Mouse (Mus musculus): ENCODE data around the gene Epn3.

Gene Epn3

DNA sequence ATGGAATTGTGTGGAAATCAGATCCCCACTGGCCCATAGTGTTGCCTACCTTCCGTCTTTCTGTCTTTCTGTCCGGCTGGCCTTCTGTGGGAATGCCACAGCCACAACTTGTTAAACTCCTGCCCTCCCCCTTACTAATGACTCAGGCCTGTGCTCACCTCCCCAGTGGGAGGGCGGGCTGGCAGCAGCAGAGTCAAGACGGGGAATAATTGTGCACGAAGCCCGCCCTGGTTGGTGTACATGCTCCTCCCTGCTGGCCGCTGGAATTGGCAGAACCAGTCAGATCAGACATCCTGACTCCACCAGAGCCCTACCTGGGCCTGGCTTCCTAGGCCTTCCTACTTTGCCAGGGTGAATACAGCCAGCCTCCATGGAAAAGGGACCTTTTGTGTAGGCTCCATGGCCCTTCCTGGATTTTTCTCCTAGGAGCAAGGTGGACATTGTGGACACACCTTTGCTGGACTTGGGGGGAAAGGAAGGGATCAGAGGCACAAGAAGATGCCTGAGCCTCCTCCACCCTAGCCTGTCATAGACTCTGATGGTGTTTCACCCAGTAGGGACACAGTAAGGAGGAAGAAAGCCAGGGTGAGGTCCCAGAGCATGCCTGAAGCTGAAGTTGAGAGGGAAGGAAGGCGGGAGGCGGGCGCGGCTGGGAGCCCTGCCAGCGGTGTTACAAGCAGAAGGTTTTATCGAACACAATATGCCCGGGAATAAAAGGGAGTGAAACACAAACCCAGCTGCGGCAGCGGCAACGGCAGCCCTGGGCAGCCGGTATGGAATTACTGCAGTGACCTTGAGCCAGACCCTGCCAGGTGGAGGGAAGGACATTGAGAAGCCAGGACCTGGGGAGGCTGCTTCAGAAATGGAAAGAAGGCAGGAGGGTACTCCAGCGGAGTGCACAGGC is 1.4 kb downstream of the Epn3 start:
- peak; percentile 51 to 65 for DNase-seq (ENCODE audit: low spot score in 2 of 2)

DNA sequence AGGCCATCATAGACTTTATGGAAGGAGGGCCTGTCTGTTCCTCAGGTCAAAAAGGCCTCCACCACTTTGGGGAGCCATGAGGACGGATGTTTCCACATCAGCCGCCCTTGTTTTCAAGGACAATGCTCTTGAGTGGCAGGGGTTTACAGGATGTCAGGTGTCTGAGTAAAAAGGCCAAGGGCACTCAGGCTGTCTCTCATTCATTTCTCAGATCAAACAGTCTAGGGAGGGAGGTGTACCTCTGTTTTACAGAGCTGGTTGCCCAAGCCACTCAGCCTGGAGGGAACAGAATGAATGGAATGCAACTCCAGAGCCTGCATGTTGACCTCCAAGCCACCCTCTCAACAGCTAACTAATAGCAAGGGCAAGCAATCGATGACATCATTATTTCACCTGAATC is 4.4 kb downstream of the Epn3 start:
- no peak for DNase-seq (ENCODE audit: low spot score in 2 of 2)

DNA sequence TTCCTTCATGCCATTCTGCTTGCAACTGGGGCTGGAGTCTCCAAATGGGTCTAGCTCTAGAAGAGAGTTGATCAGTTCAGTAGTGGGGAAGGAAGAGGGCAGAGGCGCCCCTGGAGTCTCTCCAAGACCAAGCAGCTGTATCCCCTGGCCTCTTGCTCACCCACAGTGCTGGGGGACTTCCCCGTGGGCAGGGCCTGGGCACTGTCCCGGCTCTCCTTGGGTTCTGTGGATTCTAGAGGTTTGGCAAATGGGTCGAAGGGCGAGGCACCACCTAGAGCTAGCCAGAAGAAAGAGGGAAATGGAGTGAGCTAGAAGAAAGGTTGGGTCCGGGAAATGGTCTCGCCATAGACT is 8.1 kb downstream of the Epn3 start:
- no peak for DNase-seq (ENCODE audit: low spot score in 2 of 2)

DNA sequence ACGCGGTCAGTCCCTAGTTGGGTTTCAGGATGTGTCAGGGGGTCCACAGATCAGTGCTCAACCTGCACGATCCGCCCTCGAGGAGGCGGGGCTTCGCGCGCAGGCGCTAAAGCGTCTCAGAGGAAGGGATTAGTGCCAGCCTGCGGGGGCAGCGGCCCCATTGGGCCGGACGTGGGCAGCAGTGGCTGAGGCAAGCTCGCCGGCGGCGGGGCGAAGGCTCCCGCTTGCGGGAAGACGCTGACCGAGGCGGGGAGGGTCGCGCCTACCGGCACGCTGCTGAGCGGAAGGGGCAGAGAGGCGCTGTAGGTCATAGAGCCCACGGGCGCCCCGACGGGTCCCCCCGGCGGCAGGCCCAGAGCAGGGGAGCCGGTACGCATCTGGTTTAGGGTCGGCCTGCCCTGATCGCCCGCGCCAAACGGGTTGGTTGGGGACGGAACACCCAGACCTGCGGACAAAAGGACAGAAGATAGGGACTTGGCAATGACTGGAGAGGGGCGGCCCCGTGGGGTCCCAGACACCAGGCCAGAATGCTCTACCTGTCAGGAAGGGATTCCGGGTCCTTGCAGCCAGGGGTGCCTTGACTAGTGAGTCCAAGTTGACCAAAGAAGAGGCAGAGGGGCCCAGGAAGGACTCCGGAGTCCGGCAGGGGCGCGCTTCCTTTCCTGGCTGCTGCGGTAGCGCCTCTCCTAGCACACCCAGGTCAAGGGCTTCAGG is 8.6 kb downstream of the Epn3 start:
- DNase-seq (ENCODE audit: low spot score in 2 of 2), result peak in 1 of 2 experiments; percentile 63

DNA sequence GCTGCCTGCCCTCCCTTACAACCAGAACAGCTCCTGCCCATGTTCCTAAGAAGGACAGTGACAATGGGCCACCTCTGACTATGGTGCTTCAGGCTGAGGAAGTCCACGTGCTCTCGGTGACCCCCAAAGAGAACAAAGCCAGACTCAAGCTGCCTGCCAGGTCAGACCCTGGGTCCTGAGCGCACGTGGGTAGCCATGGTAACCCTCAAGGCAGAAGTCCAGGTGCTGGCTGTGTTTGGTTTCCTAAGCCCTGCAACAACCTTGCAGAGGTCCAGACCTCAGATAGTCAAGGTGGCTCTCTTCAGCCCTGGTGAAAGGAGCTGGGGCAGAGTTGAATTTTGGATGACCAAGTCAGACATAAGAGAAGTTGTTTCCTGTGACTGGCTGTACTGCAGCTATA is 10.0 kb downstream of the Epn3 start:
- no peak for DNase-seq (ENCODE audit: low spot score in 2 of 2)

DNA sequence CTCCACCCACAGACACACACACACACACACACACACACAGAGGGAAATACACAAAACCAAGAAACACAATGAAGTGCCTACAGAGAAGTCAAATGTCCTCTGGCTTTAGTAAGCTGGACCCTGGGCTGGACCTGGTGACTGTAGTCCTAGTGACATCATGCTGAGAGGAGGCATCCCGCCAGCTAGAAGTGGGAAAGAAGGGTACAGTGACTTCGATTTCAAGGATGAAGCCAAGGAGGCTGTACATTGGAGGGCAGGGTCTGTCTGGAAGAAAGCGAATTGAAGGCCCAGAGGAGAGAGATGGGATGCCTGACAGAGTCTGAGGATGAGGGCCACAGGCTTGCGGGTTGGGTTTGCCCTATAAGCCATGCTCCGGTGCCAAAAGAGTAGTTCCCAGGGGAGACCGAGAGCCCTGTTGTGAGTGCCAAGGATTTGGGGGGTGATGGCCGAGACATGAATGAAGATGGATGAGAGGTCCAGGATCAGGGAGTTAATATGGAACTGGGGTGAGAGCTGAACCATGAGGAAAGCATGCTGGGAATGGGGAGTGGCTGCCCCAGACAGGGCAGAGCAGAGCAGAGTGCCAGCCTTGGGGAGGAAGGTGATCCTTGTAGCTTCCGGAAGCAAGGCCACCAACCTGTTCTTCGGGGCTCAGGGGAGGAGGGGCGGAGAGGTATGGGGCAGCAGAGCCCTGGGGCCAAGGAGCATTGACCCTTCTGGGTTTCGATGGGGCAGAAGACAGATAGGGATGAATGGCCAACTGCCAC is 10.8 kb downstream of the Epn3 start:
- DNase-seq (ENCODE audit: low spot score in 2 of 2), result no peak

DNA sequence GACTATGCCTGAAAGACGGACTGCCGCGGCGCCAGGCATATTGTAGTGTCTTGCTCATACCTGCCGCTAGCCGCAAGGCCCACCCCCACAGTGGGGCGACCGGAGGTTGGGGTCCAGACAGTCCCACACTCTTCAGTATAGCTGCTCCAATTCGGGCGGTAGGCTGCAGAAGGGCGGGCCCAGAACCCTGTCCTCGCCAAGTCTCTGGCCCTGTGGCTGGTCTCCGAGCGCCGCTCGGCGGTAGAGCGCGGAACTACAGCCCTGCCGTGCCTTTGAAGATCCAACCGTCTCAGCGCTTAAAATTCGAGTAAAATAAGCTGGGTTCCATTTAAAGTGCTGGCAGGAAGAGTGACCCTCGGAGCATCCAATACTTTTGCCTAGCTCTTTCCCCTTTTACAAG is 13.8 kb downstream of the Epn3 start, which contains the start of gene Spata20:
Gene Spata20, minus strand, starts transcription at position 179 of the 400 bp plus-strand sequence.
- DNase-seq (ENCODE audit: low spot score in 2 of 2), result peak; percentile 91 to 94

DNA sequence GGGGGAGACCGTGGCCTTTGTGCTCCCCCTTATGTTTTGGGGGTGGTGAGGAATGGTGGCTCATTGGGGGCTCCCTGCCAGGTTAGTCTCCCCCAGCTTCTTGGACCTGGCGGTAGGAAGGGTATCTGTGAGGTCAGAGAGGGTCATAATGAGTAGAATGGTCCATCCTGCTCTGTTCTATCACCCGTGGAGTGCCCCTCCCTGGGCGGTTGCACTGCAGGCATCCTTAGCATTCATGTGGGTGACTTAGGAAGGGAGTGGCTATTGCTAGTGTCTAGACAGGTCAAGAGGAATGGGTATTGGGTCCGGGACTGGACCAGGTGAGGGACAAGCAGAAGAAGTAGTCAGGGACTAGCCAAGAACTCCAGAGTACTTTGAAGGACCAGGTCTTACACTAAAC is 14.6 kb downstream of the Epn3 start:
- DNase-seq (ENCODE audit: low spot score in 2 of 2), result no peak

DNA sequence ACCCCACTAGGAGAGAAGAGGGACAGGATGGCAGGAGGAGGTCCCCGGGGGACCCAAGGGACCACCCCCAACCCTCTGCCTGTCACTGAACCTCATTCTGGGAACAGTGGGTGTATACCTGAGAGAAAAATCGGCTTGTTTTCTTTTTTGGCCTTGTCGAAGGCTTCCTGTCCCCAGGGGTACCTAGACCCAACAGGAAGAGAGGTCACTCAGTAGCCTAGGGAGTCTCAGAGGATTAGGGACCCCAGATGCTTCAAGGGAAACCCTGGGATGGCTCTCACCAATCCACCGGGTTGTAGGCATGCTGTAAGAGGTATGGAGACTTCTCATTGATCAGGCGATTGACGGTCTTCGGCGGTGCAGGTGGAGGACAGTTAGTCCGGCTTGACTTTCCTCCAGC is 15.1 kb downstream of the Epn3 start:
- DNase-seq (ENCODE audit: low spot score in 2 of 2), result no peak

DNA sequence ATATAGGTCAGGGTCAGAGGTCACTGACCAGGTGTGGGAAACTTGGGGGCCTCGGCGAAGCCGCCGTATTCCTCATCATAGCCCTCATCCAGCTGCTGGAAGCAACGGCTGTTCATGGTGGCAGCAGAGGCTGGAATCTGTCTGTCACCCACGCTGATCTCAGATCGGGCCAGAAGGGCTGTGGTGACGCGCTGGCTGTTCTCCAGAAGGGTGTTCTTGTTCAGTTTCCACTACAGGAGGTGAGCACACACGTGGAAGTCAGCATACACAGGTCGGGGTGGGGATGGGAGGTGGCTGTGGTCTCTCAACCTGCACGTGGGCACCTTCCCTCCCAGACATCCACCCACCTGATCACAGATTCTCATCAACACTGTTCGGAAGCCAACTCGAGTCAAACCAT is 15.9 kb downstream of the Epn3 start:
- no peak for DNase-seq (ENCODE audit: low spot score in 2 of 2)

DNA sequence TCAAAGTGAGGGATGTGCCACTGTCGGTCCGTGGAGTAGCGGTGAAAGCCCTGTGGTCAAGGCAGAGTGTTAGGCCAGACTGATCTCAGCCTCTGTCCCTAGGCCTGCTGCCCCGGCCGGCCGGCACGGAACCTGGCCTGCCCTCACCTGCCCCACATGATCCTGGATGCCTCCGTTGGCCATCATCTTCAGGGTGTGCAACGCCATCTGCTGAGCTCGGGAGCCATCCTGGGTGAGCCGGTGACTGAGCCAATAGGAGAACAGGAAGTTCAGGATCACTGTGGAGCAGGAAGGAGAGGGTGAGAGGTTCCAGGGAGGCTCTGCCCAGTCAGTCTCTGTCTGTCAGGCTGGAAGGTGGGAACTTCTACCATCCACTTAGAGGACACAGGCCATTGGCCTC is 16.3 kb downstream of the Epn3 start:
- no peak for DNase-seq (ENCODE audit: low spot score in 2 of 2)

DNA sequence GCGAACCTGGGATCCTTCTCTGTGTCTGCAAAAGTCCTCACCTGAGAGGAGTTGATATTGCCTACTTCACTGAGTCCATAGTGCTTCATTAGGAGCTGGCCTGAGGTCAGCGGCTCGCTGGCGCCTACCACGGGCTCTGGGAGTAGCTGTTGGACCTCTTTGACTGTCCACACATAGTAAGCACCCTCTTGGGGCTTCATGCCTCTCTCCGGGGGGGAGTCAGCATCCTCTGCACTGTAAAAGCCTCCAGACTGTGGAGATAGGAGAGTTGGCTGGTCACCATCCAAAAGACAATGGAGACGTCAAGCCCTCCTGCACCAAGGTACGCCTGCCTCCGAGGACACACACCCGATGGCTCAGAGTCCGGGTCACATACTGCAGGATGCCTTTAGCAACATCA is 17.0 kb downstream of the Epn3 start:
- no peak for DNase-seq (ENCODE audit: low spot score in 2 of 2)

DNA sequence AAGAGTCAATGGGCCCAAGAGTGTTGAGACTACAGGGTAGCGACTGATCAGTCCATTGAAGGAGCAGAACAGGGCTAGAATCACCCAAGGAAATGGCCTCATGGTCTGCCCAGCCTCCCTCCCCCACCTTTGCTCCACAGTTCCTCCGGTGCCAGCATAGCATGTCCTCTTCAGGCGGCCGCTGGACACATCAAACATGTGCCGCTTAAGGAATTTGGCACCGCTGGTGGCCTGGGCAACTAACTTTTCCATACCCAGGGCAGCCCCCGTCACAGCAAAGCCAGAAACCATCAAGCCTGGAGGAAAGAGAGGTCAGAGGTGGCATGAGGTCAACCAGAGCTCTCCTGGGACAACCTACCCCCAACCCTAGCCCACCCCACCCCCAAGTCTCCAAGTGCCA is 17.8 kb downstream of the Epn3 start:
- DNase-seq (ENCODE audit: low spot score in 2 of 2), result no peak

DNA sequence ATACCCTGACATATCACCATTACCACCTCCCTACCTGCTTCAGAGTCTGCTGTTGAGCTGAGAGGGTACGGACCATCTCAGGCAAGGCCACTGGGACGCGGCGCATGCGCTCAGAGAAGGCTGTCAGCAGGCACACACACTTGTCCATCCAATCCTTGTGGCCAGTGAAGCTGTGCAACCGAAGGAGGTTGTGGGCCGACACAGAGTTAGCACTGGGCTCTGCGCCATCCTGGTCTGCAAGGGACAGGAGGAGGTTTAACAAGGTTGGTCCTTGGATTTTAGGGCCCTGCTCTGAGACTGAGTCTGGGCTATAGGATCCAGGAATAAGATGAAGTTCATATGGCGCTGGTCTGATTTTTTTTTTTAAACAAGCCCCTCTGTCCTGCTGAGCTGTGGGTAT is 19.4 kb downstream of the Epn3 start:
- DNase-seq (ENCODE audit: low spot score in 2 of 2), result no peak

DNA sequence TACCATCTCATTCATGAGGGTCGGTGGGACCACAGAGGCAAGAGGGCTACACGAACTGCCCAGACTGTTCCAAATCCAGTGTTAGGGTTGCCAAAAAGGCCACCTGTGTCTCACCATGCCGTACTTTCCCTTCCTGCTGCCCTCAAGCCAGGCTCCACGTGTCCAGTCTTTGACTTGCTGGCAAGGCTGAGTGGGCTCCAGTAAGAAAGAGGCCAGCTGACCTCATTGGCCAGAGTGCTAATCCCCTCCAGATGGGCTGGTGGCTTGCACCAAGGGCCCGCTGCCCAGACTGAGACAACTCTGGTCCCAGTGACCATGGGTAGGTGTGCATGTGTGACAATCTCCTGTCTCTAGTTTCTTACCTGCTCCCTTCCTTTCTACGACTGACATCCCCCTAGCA is 22.1 kb downstream of the Epn3 start:
- no peak for DNase-seq (ENCODE audit: low spot score in 2 of 2)

DNA sequence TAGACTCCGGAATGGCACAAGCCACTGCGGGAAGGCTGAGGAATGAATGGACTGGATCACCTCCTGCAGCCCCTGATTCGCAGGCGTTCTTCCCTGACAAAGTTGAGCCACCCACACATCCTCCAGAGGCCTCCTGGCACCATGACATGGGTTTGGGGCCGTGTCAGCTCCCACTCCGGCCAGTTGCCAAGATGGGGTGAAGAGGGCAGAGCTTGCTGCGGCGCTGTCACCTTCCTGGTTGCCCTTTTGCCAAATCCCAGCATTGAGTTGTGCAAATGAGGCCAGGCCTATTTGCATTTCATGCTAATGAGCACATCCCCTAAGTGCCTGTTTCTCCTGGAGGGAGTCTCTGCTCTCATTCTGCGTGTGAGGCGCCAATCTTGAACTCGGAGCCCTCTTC is 24.1 kb downstream of the Epn3 start:
- no peak for DNase-seq (ENCODE audit: low spot score in 2 of 2)

DNA sequence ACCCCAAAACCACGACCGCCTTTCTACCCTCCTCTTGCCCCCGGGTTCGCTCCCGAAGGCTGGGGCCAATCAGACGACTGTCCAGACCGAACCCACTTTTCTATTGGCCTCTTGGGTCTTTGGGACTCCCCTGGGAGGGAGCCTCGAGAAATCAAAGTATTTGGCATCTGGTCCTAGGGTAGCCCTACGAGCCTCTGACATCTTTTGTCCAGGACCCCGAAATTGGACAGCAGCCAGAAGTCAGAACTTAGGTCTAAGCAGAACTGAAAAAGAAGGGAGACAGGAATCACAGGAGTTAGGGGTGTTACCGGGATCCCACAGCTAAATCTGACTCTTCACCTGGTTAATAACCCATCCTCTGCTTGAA is 25.2 kb downstream of the Epn3 start:
- DNase-seq (ENCODE audit: low spot score in 2 of 2), result no peak

DNA sequence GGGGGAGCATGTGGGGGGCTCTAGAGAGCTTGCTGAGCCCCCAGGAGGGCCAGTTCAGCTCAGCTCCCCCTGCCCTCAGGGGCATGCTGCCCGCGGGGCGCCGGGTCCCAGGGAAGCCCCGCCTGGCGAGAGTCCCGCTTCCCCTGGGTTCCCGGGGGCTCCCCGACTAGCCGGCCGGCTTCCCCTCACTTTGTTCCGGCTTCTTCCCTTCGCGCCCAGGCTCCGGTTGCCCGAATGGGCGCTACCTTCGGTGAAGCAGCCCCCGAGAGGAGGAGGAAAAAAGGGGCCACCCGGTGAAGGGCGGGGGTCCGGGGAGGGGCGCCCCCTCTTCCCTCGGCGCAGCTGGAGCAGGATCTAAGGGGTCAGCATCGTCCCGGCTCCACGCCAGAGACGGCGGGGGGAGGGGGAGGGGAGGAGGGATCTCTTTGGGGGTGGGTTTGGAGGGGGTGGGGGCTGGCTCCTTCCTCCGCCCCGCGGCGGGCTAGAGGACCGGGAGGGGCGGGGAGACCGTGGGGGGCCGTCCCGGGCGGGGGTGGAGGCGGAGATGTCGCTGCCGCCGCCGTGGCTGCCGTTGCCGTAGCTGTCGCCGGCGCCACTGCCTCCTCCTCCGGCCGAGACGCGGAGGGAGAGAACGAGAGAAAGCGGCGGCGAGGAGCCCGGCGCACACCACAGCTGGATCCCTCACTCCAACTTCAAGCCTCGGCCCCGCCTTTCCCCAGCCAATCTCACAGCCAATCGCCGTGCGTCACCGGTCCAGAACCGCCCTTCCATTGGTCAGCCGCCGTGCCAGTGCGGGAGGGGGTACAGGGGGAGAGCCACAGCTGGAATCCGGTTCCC is 25.8 kb downstream of the Epn3 start, which contains the start of gene Cacna1g:
Gene Cacna1g, minus strand, starts transcription at position 492 of the 837 bp plus-strand sequence.
- DNase-seq (ENCODE audit: low spot score in 2 of 2), result peak; percentile 88 to 89

DNA sequence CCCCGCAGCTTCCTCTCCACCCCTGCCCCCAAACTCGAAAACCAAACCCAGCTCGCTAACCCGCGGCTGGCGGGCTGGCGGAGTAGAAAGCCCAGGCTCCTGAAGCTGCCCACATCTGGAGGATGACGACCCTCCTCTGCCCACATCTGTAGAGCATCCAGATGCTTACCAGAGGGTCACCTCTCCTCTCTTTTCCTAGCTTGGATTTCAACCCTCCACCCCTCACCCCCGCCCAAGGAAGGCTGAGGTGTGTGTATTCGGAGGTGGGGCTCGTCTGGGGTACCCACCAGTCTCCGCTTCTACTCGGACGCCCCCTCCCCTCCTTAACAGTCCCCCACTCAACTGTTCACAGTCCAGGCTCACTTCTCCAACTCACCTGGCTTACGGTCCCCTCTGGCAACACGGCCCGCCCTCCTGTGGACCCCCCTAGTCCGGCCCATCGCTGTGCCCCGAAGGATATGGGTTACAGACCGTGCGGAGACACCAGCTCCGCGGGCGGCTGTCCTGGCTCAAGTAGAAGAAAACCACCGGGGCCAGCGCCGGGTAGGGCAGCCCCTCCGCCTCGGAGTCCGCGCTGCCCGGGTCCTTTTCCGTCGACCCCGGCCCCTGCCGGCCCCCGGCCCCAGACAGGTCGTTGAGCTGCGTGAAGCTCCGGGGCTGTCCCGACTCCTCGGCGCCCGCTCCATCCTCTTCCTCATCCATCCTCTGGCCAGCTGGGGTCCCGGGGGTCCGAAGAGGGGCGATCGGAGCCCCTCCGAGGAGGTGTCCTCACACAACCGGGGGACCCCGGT is 26.7 kb downstream of the Epn3 start:
- no peak for DNase-seq (ENCODE audit: low spot score in 2 of 2)

DNA sequence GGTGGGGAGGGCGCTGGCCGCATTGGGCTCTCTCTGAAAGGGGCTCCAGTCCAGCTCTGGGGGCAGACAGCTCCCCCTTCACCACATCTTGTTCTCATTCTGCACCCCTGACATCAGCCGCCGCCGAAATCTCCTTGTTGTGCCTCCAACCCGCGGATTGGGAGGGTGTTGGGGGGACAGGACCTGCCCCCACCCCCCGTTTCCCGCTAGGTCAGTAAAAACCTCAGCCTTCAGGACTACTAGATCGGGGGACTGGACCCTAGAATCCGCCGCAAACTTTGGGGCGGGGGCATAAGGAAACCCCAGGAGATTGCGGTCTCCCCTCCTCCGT is 27.2 kb downstream of the Epn3 start:
- no peak for DNase-seq (ENCODE audit: low spot score in 2 of 2)
